Mouse (Mus musculus) MEL (cell line): ENCODE results near the gene Ets1. TPM values are rescaled to one million over a fixed set of nuclear protein-coding genes. Genes with fewer than 3 reads are reported as not detected.

Experiments
- DNase-seq: peaks from one replicate; pipeline ENCODE4 v3.0.0; 2011; ENCODE audit warnings: low read depth, low spot score
- H3K27ac ChIP-seq: 2 replicates; pipeline ENCODE4 v1.5.1; 2012; ENCODE audit warnings: low read depth, mild to moderate bottlenecking, control low read depth, low read length, moderate library complexity; ENCODE audit not compliant: control insufficient read depth
- H3K27me3 ChIP-seq, 2 experiments: fragments of 150-350 bp in 1 of 2; sonication (generic) in 1 of 2; 2 replicates each; pipeline ENCODE4 v1.6.1; 2012; ENCODE audit warnings: low read length in 2 of 2, mild to moderate bottlenecking in 2 of 2, improper control_type of control experiment in 1 of 2, moderate library complexity in 1 of 2; ENCODE audit not compliant: insufficient read depth in 2 of 2, control insufficient read depth in 1 of 2
- H3K36me3 ChIP-seq, 2 experiments: 2 replicates each; pipeline ENCODE4 v1.6.1; 2012 to 2014; ENCODE audit warnings: low read length in 2 of 2, improper control_type of control experiment in 1 of 2, inconsistent platforms in 1 of 2, mild to moderate bottlenecking in 1 of 2; ENCODE audit not compliant: insufficient read depth in 2 of 2, control insufficient read depth in 1 of 2
- H3K4me1 ChIP-seq, 2 experiments: fragments of 150-350 bp in 1 of 2; sonication (generic) in 1 of 2; 2 replicates each; pipeline ENCODE4 v1.6.1; 2012; ENCODE audit warnings: low read length in 2 of 2, improper control_type of control experiment in 1 of 2, mild to moderate bottlenecking in 1 of 2; ENCODE audit not compliant: insufficient read depth in 2 of 2, control insufficient read depth in 1 of 2
- H3K4me3 ChIP-seq, 2 experiments: fragments of 150-350 bp in 1 of 2; sonication (generic) in 1 of 2; 2 replicates each; pipeline ENCODE4 v1.5.1; 2012; ENCODE audit warnings: low read depth in 2 of 2, low read length in 2 of 2, mild to moderate bottlenecking in 2 of 2, moderate library complexity in 2 of 2, control low read depth in 1 of 2, improper control_type of control experiment in 1 of 2; ENCODE audit not compliant: control insufficient read depth in 1 of 2, insufficient read depth in 1 of 2
- H3K79me2 ChIP-seq: 2 replicates; pipeline ENCODE4 v1.6.1; 2012; ENCODE audit warnings: mild to moderate bottlenecking, low read length, moderate library complexity; ENCODE audit not compliant: control insufficient read depth, poor library complexity, insufficient read depth
- H3K9ac ChIP-seq: 2 replicates; pipeline ENCODE4 v1.6.1; 2012; ENCODE audit warnings: low read depth, mild to moderate bottlenecking, control low read depth, low read length, moderate library complexity; ENCODE audit not compliant: control insufficient read depth, poor library complexity, severe bottlenecking
- H3K9me3 ChIP-seq: fragments of 150-350 bp; sonication (generic); replicated peaks from 2 replicates; pipeline ENCODE4 v1.6.1; 2012; ENCODE audit warnings: mild to moderate bottlenecking, low read length, improper control_type of control experiment, moderate library complexity; ENCODE audit not compliant: insufficient read depth
- CHD1 ChIP-seq: IDR thresholded peaks from 2 replicates; pipeline ENCODE4 v1.6.1; 2012; ENCODE audit warnings: low read depth, mild to moderate bottlenecking, inconsistent platforms, low read length, improper control_type of control experiment
- CTCF ChIP-seq, 3 experiments: IDR thresholded peaks in 2 of 3; conservative IDR thresholded peaks in 1 of 3; 2 replicates each; pipeline ENCODE4 v1.5.1; 2011 to 2012; ENCODE audit warnings: low read length in 3 of 3, low read depth in 2 of 3, mild to moderate bottlenecking in 2 of 3, improper control_type of control experiment in 1 of 3, inconsistent platforms in 1 of 3, mixed read lengths in 1 of 3, moderate library complexity in 1 of 3; ENCODE audit not compliant: control insufficient read depth in 1 of 3, insufficient read depth in 1 of 3, poor library complexity in 1 of 3, severe bottlenecking in 1 of 3
- E2F4 ChIP-seq: IDR thresholded peaks from 2 replicates; pipeline ENCODE4 v1.6.1; 2011; ENCODE audit warnings: low read depth, low read length, improper control_type of control experiment, borderline replicate concordance
- ELF1 ChIP-seq: IDR thresholded peaks from 2 replicates; pipeline ENCODE4 v1.6.1; 2014; ENCODE audit warnings: low read depth, mild to moderate bottlenecking, inconsistent platforms, low read length, improper control_type of control experiment, moderate library complexity
- ETS1 ChIP-seq: IDR thresholded peaks from 2 replicates; pipeline ENCODE4 v1.6.1; 2012; ENCODE audit warnings: low read depth, mild to moderate bottlenecking, inconsistent platforms, low read length, improper control_type of control experiment, moderate library complexity
- GATA1 ChIP-seq: IDR thresholded peaks from 2 replicates; pipeline ENCODE4 v1.6.1; 2011; ENCODE audit warnings: low read depth, low read length, improper control_type of control experiment
- HCFC1 ChIP-seq: IDR thresholded peaks from 2 replicates; pipeline ENCODE4 v1.6.1; 2012; ENCODE audit warnings: low read depth, mild to moderate bottlenecking, inconsistent platforms, low read length, improper control_type of control experiment, moderate library complexity
- JUND ChIP-seq: IDR thresholded peaks from 2 replicates; pipeline ENCODE4 v1.6.1; 2011; ENCODE audit warnings: low read depth, mild to moderate bottlenecking, improper control_type of control experiment, low read length
- KAT2A ChIP-seq: conservative IDR thresholded peaks from 2 replicates; pipeline ENCODE4 v1.6.1; 2012; ENCODE audit warnings: low read depth, low read length, improper control_type of control experiment, inconsistent platforms
- MAX ChIP-seq: IDR thresholded peaks from 2 replicates; pipeline ENCODE4 v1.6.1; 2011; ENCODE audit warnings: low read length, improper control_type of control experiment
- MAZ ChIP-seq: IDR thresholded peaks from 2 replicates; pipeline ENCODE4 v1.6.1; 2012; ENCODE audit warnings: low read depth, mild to moderate bottlenecking, inconsistent platforms, low read length, improper control_type of control experiment
- NRF1 ChIP-seq: IDR thresholded peaks from 2 replicates; pipeline ENCODE4 v1.6.1; 2014; ENCODE audit warnings: low read depth, mild to moderate bottlenecking, inconsistent platforms, low read length, improper control_type of control experiment, moderate library complexity; ENCODE audit not compliant: poor library complexity, insufficient read depth, severe bottlenecking
- POLR2A ChIP-seq, 2 experiments: IDR thresholded peaks; 2 replicates each; pipeline ENCODE4 v1.6.1; 2011 to 2012; ENCODE audit warnings: low read length in 2 of 2, mild to moderate bottlenecking in 2 of 2, control low read depth in 1 of 2, improper control_type of control experiment in 1 of 2, low read depth in 1 of 2, moderate library complexity in 1 of 2; ENCODE audit not compliant: control insufficient read depth in 1 of 2, insufficient read depth in 1 of 2, poor library complexity in 1 of 2
- POLR2AphosphoS2 ChIP-seq: IDR thresholded peaks from 2 replicates; pipeline ENCODE4 v1.6.1; 2011; ENCODE audit warnings: low read length, improper control_type of control experiment
- SMC3 ChIP-seq: IDR thresholded peaks from 2 replicates; pipeline ENCODE4 v1.6.1; 2011; ENCODE audit warnings: low read depth, low read length, improper control_type of control experiment
- TAL1 ChIP-seq: IDR thresholded peaks from 2 replicates; pipeline ENCODE4 v1.6.1; 2012; ENCODE audit warnings: mild to moderate bottlenecking, inconsistent platforms, low read length, moderate library complexity, mixed read lengths
- TBP ChIP-seq: IDR thresholded peaks from 2 replicates; pipeline ENCODE4 v1.8.0; 2011; ENCODE audit warnings: low read depth, low read length, improper control_type of control experiment
- TCF12 ChIP-seq: IDR thresholded peaks from 2 replicates; pipeline ENCODE4 v1.6.1; 2014; ENCODE audit warnings: low read depth, mild to moderate bottlenecking, inconsistent platforms, low read length, improper control_type of control experiment, moderate library complexity
- USF1 ChIP-seq: IDR thresholded peaks from 2 replicates; pipeline ENCODE4 v1.6.1; 2014; ENCODE audit warnings: low read depth, mild to moderate bottlenecking, inconsistent platforms, low read length, improper control_type of control experiment, moderate library complexity
- USF2 ChIP-seq, 2 experiments: IDR thresholded peaks; 2 replicates each; pipeline ENCODE4 v1.6.1; 2011 to 2012; ENCODE audit warnings: improper control_type of control experiment in 2 of 2, low read length in 2 of 2, borderline replicate concordance in 1 of 2, inconsistent platforms in 1 of 2, low read depth in 1 of 2, mild to moderate bottlenecking in 1 of 2; ENCODE audit not compliant: insufficient read depth in 1 of 2
- ZC3H11A ChIP-seq: IDR thresholded peaks from 2 replicates; pipeline ENCODE4 v1.6.1; 2012; ENCODE audit warnings: low read depth, mild to moderate bottlenecking, inconsistent platforms, low read length, improper control_type of control experiment
- ZMIZ1 ChIP-seq: IDR thresholded peaks from 2 replicates; pipeline ENCODE4 v1.6.1; 2012; ENCODE audit warnings: low read depth, mild to moderate bottlenecking, inconsistent platforms, low read length, improper control_type of control experiment, moderate library complexity
- ZNF384 ChIP-seq: IDR thresholded peaks from 2 replicates; pipeline ENCODE4 v1.6.1; 2012; ENCODE audit warnings: low read depth, mild to moderate bottlenecking, inconsistent platforms, low read length, improper control_type of control experiment
- polyA plus RNA-seq, 2 experiments: library from polyadenylated mRNA; stranded (reverse) in 1 of 2; unstranded in 1 of 2; fragments of >175 nt in 1 of 2; fragments of >200 nt in 1 of 2; gene quantifications; 2 replicates each; pipeline versions ENCODE4 v1.2.1 to v1.2.4; 2012; ENCODE audit warnings: low replicate concordance in 2 of 2, low read depth in 1 of 2; ENCODE audit not compliant: insufficient read length in 2 of 2, insufficient read depth in 1 of 2, missing spikeins in 1 of 2
- total RNA-seq: library from RNA; depleted of rRNA; stranded (reverse); fragments of 300-350 nt; gene quantifications from 2 replicates; pipeline ENCODE4 v1.2.3, GENCODE M21; 2012

Gene Ets1
- total and polyA plus RNA-seq, 3 experiments = 0.10 to 0.19 TPM; not detected in 1

- no peak overlapping the region for H3K9ac ChIP-seq
- no peak overlapping the region for H3K4me3 ChIP-seq
- peaks cover under 1 to 10% of the 10 kb centered on the region in 2 experiments for H3K27me3 ChIP-seq
- no peaks in the 10 kb centered on the region for H3K79me2 ChIP-seq
- DNase-seq = no peak
- no peaks in the 10 kb centered on the region for H3K36me3 ChIP-seq
- no peaks in the 10 kb centered on the region for H3K4me1 ChIP-seq
- no peak for TF ChIP-seq KAT2A
- TF ChIP-seq NRF1 = no peak
- no peak for TF ChIP-seq CTCF (IDR thresholded peaks at IDR 0.05 in 2 of 3, conservative IDR thresholded peaks at IDR 0.05 in 1 of 3; ENCODE audit: control insufficient read depth in 1 of 3, insufficient read depth in 1 of 3, low read depth in 2 of 3, low read length in 3 of 3, poor library complexity in 1 of 3, severe bottlenecking in 1 of 3)
- no peak for TF ChIP-seq MAZ
- no peak for TF ChIP-seq ZMIZ1
- TF ChIP-seq SMC3 = no peak
- no peak for TF ChIP-seq USF2 (IDR thresholded peaks at IDR 0.05; ENCODE audit: borderline replicate concordance in 1 of 2, insufficient read depth in 1 of 2, low read depth in 1 of 2, low read length in 2 of 2)
- TF ChIP-seq HCFC1 = no peak
- TF ChIP-seq USF1 = no peak
- no peak for TF ChIP-seq MAX
- TF ChIP-seq JUND = no peak
- no peak for TF ChIP-seq CHD1
- no peak for TF ChIP-seq POLR2AphosphoS2
- no peak for TF ChIP-seq GATA1
- no peak for TF ChIP-seq ELF1
- no peak for TF ChIP-seq TCF12
- no peak for TF ChIP-seq ZNF384
- no peak for TF ChIP-seq TBP
- no peaks in the 10 kb centered on the region for H3K9me3 ChIP-seq
- no peak overlapping the region for H3K27ac ChIP-seq
Measured at GRCm38 (mm10) chr9:32631341-32631740, 4.7 kb upstream of the Ets1 start.

GRCm38 (mm10) chr9:32632237-32632636, 3.8 kb upstream of the Ets1 start:
- Histone ChIP-seq H3K4me3 (no peak overlapping the region), H3K79me2 (no peaks in the 10 kb centered on the region), H3K9me3 (no peaks in the 10 kb centered on the region), H3K27me3 (peaks cover 0 to 5% of the 10 kb centered on the region in 2 experiments; a peak in 3 of 4 replicates), H3K4me1 (no peaks in the 10 kb centered on the region), H3K9ac (no peak overlapping the region), H3K27ac (no peak overlapping the region), H3K36me3 (no peaks in the 10 kb centered on the region)
- no peak for DNase-seq
- no peak for TF ChIP-seq USF2 (IDR thresholded peaks at IDR 0.05; ENCODE audit: borderline replicate concordance in 1 of 2, insufficient read depth in 1 of 2, low read depth in 1 of 2, low read length in 2 of 2)
- no peak for TF ChIP-seq TAL1
- TF ChIP-seq ZC3H11A = no peak
- no peak for TF ChIP-seq ETS1
- no peak for TF ChIP-seq ZNF384
- no peak for TF ChIP-seq POLR2A (IDR thresholded peaks at IDR 0.05; ENCODE audit: control insufficient read depth in 1 of 2, insufficient read depth in 1 of 2, low read depth in 1 of 2, low read length in 2 of 2, poor library complexity in 1 of 2)
- TF ChIP-seq MAZ = no peak
- TF ChIP-seq E2F4 = no peak
